Mouse (Mus musculus): ENCODE measurements at regions not wholly inside any gene's neighbourhood (a gene's known extent, or its start where the extent isn't known, plus 50 kb on each side); places are given as distances from the start of the nearest gene placed in this dataset.

GRCm38 (mm10) chr6:52064176-52065015 is 52.0 kb upstream of the Skap2 start:
- peaks cover 3% of the 10 kb centered on the region; the same call in 1 of the 2 replicates for H3K27me3 ChIP-seq (ENCODE audit: control insufficient read depth, insufficient read depth, low read length)
- 64% methylated on average over 13 of the region's 13 CpGs for WGBS
- H3K36me3 ChIP-seq (ENCODE audit: control insufficient read depth, insufficient read depth, low read length), result no peaks in the 10 kb centered on the region
- peak; percentile 91 for DNase-seq (ENCODE audit: extremely low read depth, low read depth, low spot score)
- no peaks in the 10 kb centered on the region; the same call in 1 of the 2 replicates for H3K4me1 ChIP-seq (ENCODE audit: control insufficient read depth, insufficient read depth, low read length)
- H3K4me3 ChIP-seq (ENCODE audit: insufficient read depth, low read depth, low read length), result no peak overlapping the region
- H3K27ac ChIP-seq (replicated peaks; ENCODE audit: insufficient read depth, low read depth, low read length), result no peak overlapping the region
- TF ChIP-seq POLR2A (IDR thresholded peaks at IDR 0.05; ENCODE audit: extremely low read depth, insufficient read depth, low read length) (no peak), CTCF (IDR thresholded peaks at IDR 0.05; ENCODE audit: low read depth, low read length) (no peak)
- H3K9ac ChIP-seq (ENCODE audit: low read depth, low read length), result no peak overlapping the region
- H3K79me2 ChIP-seq (ENCODE audit: control insufficient read depth, insufficient read depth, low read length), result no peaks in the 10 kb centered on the region

Measured in liver, adult 2 months (tissue).